Mouse (Mus musculus) large intestine, adult 2 months (tissue): Measurements from ENCODE around the gene Snx32. TPM values are rescaled to one million over a fixed set of nuclear protein-coding genes. Genes with fewer than 3 reads are reported as not detected.

Experiments used
- DNase-seq: peaks from one replicate; pipeline ENCODE4 v3.0.0-alpha.2; 2012; ENCODE audit warnings: low read depth, low spot score
- WGBS: fragments of 180-500 bp; shearing (Covaris S2); methylation state at CpG from one replicate; pipeline ENCODE4 v1.1.7; 2018; 5-methylcytosine and 5-hydroxymethylcytosine counted together
- polyA plus RNA-seq: library from polyadenylated mRNA; depleted of rRNA; stranded (reverse); fragments of >200 nt; gene quantifications from 2 replicates; pipeline ENCODE4 v1.2.3, GENCODE M21; 2012; rRNA removed

The Snx32 gene
- polyA plus RNA-seq: 3.2 and 3.7 TPM in 2 replicates

DNA sequence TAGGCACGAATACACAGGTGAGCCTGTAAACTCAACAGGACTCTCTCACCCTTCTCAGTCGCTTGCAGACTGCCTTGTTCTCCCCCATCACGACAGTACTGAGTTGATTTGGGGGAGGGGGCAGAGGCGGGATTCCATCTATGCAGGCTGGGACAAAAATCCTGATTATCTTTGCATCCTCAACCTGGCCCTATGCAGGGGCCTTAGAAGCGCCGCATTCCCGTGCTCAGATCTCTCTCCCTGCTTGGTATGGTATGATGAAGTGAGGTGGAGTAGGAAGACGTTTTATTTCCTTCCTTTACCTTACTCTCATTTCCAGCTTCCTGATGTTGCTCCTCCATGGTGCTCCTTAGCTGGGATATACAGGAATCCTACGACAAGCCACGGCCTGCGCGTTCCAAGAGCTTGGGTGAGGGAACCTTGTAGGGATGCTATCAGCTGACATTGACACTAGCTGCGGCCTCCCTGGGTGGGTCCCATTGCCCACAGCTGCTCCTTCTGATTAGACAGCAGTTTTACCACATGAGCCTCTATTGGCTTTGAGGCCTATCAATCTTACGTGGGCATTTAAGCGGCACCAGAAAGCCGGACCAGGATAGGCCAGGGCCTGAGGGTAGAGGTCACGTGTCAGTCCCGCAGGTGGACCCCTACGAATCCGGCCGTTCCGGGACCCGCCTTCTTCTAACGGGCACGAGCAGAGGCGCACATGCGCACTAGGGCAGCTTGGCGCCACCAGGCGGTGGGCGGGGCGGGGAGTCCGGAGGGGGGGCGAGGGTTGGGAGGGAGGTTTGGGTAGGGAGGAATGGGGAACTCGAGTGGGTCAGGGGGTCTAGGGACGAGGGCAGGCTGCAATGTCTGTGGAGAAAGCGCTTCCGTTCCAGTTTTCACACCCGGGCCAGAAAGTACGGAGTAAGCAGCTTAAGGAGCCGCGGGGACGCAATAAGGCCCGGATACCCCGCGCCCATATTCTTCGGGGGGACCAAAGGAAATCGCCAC is at the start of gene Snx32:
TSS of gene Snx32 (minus strand) at position 508 of the 996 bp plus-strand sequence.
- WGBS: 3% methylated on average over 47 of the region's 47 CpGs

DNA sequence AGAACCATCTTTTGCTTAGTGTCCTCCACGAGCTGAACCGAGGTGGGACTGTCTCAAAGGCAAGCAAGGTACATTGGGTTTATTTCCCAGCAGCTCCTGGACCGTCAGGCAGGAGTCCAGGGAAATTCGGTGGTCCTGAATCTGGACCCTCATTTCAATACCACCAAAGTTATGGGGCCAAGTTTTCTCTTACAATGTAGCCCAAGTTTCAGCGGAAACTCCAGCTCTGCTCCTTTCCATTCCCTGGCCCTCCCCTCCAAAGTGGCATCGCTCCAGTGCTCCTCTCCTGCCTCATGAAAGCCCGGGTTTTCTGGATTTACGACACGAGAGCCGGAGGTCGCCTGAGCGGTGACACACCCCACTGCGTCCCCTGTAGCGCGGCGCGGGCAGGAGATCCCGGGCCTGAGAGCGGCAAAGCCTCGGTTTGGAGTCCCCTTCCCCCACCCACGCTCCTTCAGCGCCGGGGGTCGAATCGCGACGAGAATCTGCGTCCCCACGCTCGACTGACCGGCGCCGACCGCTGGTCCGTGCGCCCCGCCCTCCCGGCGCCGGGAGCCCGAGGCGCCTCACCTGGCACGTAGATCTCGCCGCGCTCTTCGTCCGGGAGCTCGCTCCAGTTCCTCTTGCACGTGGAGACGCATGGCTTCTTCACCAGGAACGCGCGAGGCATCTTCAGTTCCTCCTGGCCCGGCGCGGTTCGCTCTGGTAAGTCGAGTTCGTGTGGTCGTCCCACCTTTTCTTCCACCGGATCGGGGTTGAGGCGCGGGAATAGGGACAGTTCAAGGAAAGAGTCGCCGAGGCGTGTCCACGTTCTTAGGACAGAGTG is 49.5 kb upstream of the Snx32 start:
- no peak for DNase-seq

More for the DNA sequence above, at the start of gene Snx32:
- no peak for DNase-seq

DNA sequence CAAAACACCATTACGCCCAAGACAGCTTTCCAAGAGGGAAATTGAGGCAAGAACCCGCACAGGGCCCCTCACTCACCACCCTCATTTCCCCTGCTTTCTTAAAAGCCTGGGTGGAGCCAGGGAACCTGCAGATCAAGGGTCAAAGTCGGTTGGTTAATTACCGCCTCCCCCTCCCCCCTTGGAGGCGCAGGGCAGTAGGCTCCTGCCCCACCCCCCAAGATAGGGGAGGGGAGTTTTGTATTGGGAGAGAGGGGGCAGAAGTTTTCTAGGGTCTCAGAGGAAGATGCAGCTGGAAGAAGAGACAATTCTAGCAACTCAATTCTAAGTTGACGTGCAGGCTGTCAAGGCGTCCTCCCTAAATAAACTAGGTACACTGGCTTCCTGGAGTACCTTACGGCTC is 48.9 kb upstream of the Snx32 start:
- WGBS: 23% methylated on average over 8 of the region's 8 CpGs
- DNase-seq: no peak

More for the DNA sequence above, 49.5 kb upstream of the Snx32 start:
- under 1% methylated on average over 69 of the region's 69 CpGs for WGBS

DNA sequence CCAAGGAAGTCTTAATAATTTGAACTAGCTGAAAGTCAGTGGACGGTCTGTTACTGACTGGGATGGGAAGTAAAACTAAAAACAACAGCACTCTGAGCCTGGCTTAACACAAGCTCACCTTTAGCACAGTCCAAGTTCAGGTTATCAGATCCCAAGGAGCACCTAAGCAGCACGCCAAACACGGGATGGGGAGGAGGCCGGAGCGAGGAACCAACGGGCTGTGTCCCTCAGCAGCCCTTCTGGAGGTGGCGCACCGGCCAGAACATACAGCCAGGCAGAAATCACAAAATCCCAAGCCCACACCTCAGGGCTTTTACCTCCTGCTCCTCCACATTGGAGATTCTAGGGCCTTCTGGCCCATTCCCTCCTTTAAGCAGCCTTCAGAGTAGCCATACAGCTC is 48.4 kb upstream of the Snx32 start:
- DNase-seq: no peak

DNA sequence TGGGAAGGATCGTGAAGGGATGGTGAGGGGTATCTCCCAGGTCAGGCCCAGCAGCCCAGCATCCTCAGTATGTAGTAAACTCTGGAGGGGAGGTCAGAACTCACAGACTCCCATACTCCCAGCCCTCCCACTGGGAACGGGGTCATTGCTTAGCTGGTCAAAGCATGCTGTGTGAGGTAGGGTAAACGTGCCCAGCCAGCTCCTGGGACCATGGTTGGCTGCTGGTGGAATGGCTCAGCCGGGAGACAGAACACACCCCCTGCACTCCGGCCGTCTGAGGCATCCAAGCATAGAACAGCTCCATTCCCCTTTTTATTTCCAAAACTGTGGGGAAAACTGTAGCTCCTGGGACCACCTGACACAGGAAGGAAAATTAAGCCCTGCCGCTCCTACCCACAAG is 47.8 kb upstream of the Snx32 start:
- 45% methylated on average over 7 of the region's 7 CpGs for WGBS
- no peak for DNase-seq

More for the DNA sequence above, 48.4 kb upstream of the Snx32 start:
- 21% methylated on average over 8 of the region's 8 CpGs for WGBS

- 37% methylated on average over 14 of the region's 14 CpGs for WGBS
- DNase-seq: no peak
Observed at GRCm38 (mm10) chr19:5554212-5554611, 43.9 kb upstream of the Snx32 start.

DNA sequence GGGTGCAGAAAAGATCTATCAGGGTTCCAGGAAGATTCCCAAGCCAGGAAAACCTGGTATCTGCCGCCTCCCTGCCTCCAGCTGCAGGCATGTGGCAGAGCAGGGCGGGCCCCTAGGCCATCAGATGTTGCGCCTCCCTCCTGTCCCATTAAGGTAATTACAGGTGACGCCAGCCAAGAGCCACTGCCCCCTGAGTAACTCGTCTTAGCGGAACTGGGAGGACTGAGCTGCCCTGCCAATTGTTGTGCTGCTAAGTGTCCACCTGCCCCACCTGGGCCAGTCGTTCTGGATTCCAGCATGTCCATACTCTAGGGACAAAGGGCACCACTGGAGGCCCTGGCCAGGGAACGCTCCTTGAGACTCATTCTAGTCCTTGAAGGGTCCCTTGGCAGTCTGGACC is 43.5 kb upstream of the Snx32 start:
- WGBS: 21% methylated on average over 8 of the region's 8 CpGs
- DNase-seq: no peak

DNA sequence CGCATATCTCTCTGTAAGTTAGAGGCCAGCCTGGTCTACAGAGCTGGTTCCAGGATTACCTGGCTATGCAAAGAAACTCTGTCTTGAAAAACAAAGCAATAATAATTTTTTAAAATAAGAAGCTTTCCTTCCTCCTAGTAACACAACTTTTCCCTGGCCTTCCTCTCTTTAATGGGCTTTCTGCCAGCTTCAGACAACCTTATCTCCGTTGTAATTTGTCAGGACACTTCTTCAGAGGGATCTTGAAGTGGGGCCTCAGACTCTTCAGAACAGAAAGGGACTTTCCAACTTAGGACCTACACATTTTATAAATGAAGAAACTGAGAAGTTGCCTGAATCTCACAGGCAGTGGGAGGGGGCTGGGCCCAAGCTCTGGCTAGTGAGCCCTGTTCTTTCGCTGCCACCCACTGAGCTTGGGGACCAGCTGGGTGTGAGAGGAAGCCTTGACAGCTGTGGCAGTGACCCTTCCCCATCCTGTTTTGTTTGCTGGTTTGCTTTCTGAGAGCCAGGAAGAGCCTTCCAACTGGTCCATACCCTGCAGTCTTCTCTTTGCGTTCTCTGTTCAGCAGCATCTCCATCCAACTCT is 37.2 kb upstream of the Snx32 start:
- WGBS: 71% methylated on average over 4 of the region's 4 CpGs

DNA sequence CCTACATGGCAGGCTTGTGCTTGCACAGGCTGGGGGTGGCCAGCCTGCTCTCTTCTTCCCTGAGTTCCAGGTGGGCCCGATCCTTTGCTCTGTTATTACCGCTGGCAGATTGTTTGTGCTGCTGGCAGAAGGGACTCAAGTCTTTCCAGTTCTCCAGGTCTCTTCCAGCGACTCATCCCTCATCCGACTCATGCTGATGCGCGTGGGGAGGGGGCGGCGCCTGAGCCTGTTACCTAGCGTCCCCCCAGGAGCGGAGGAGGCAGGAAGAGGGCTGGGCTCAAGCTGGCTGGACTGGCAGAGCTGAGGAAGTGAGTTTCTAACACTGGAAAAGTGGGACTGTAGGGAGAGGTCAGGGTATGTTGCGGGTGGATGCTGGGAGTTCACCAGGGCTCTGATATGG is 33.7 kb upstream of the Snx32 start:
- 68% methylated on average over 11 of the region's 11 CpGs for WGBS
- no peak for DNase-seq

More for the DNA sequence above, 37.2 kb upstream of the Snx32 start:
- no peak for DNase-seq

DNA sequence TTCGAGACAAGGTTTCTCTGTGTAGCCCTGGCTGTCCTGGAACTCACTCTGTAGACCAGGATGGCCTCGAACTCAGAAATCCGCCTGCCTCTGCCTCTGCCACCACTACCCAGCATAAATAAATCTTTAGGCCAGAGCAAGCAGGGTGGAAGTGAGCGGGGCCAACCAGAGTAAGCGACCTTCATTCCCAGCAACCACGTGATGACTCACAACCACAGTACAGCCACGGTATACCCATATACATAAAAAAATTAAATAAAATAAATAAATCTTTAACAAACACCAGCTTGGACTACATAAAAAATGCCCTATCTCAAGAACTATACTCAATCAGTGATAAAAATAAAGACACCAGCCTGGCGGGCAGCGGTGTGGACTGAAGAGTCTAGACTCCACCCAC is 33.0 kb upstream of the Snx32 start:
- 73% methylated on average over 9 of the region's 9 CpGs for WGBS
- DNase-seq: no peak

DNA sequence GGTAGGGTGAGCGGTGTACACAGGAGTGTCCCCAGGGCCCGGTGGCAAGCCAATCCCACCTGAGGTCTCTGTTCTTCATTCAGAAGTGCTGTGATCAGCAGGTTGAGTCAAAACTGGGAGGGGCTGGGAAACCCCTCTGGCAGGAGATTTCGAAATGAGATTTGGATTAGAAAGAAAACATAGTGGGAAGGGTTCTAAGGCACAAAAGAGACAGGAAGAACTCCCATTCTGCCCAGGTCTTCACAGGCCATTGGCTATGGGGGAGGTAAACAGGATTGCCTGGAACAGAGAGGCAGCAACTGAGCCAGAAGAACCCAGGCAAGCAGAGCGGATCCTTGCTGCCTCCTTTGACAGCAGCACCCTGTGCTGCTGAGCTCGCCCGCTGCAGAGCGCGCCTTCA is 28.4 kb upstream of the Snx32 start:
- 88% methylated on average over 8 of the region's 8 CpGs for WGBS

DNA sequence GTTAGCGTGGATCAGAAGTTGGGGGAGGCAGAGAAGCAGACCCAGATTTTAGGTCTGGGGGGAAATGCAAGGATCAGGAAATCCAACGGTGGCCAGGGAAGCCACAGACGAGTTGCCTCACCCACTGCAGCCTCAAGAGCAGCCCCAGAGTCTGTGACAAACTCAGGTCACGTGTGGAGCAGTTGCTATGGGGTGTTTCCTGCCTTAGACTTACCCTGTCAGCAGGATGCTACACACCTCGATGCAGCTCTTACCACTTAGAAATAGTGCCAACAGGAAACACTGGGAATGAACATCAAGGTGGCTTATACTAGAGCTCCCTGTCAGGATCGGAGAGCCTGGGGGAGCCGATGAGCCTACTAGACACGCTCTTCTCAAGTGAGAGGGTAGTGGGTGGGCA is 22.2 kb upstream of the Snx32 start:
- 52% methylated on average over 8 of the region's 8 CpGs for WGBS
- DNase-seq: no peak

More for the DNA sequence above, 28.4 kb upstream of the Snx32 start:
- DNase-seq: no peak

DNA sequence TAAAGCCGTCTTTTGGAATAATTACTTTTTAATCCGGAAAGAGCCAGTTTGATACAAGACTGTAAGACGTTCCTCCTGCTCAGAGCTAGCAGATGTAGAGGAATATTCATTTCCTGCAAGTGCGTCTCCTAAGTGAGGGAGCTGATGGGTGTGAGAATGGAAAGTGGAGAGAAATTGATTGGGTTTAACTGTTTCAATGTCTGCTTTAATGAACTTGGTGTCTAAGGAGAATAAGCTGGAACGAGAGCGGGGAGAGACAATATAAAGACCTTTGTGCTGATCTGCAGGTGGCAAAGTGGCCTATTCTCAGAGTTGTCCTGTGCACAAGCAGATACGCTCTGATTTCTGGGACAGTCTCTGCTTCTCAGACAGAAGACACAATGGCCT is 19.8 kb upstream of the Snx32 start:
- no peak for DNase-seq
- 33% methylated on average over 7 of the region's 7 CpGs for whole genome bisulfite sequencing

GRCm38 (mm10) chr19:5529325-5530137 is 19.2 kb upstream of the Snx32 start:
- peak; percentile 96 for DNase-seq
- WGBS: 7% methylated on average over 20 of the region's 20 CpGs

DNA sequence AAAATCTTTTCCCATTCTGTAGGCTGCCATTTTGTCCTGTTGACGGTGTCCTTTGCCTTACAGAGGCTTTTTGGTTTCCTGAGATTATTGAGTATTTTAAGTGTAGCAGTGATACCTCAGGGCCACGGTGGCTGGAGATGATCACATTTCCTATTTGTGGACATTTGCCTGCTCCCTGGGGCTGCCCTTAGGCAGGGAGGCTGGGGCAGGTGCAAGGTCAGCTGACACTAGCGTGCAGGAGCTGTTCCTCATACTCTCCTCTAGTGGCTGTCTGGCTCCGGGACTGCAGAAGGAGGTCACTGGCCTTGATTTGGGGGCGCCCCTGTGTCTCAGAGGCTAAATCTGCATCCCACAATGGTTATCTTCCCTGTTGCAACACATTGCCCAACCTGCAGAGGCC is 14.9 kb upstream of the Snx32 start:
- DNase-seq: no peak
- WGBS: 75% methylated on average over 5 of the region's 5 CpGs

DNA sequence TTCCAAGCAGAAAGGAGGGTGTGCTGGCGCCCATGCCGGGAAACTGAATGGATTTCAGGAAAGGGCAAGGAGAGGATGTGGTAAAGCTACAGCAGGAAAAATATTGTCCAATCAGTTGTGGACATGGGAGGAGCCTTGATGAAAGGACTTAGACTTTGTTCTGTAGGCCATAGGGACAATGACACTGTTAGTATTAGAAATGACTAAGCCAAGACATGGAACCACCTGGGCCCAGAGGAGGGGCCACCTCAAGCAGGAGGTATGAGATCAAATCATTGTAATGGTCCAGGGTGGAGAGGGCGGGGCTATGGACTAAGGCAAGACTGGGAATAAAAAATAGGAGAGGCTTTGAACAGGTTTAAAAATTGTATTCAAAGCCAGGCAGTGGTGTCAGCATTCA is 8.4 kb upstream of the Snx32 start:
- no peak for DNase-seq
- 56% methylated on average over 3 of the region's 3 CpGs for WGBS

- no peak for DNase-seq
- WGBS: 85% methylated on average over 8 of the region's 8 CpGs
Observed at GRCm38 (mm10) chr19:5516906-5517505, 6.7 kb upstream of the Snx32 start.

- 85% methylated on average over 7 of the region's 7 CpGs for WGBS
- no peak for DNase-seq
Observed at GRCm38 (mm10) chr19:5515840-5516777, 5.8 kb upstream of the Snx32 start.
